Mouse (Mus musculus) bone marrow macrophage, adult 2 months (primary cell): ENCODE data around the gene Ifnar2. TPM values are rescaled to one million over a fixed set of nuclear protein-coding genes. Genes with fewer than 3 reads are reported as not detected.

Experiments
- H3K27ac ChIP-seq: 2 replicates; pipeline ENCODE4 v1.5.1; 2012; ENCODE audit warnings: low read depth, low read length; ENCODE audit not compliant: insufficient read depth
- H3K4me1 ChIP-seq: 2 replicates; pipeline ENCODE4 v1.6.1; 2012; ENCODE audit warnings: low read length; ENCODE audit not compliant: control insufficient read depth, insufficient read depth
- H3K4me3 ChIP-seq: 2 replicates; pipeline ENCODE4 v1.5.1; 2012; ENCODE audit warnings: mild to moderate bottlenecking, low read length, moderate library complexity; ENCODE audit not compliant: insufficient read depth
- CTCF ChIP-seq: IDR thresholded peaks from 2 replicates; pipeline ENCODE4 v1.5.1; 2012; ENCODE audit warnings: low read depth, mild to moderate bottlenecking, low read length, moderate library complexity
- POLR2A ChIP-seq: IDR thresholded peaks from 2 replicates; pipeline ENCODE4 v1.6.1; 2012; ENCODE audit warnings: mild to moderate bottlenecking, low read depth, low read length, borderline replicate concordance
- polyA plus RNA-seq: library from polyadenylated mRNA; stranded (reverse); fragments of >200 nt; gene quantifications from 2 replicates; pipeline ENCODE4 v1.2.4, GENCODE M21; 2012; ENCODE audit not compliant: missing spikeins, insufficient read depth, insufficient read length

Gene Ifnar2
- polyA plus RNA-seq, 1 experiment = 237 TPM

DNA sequence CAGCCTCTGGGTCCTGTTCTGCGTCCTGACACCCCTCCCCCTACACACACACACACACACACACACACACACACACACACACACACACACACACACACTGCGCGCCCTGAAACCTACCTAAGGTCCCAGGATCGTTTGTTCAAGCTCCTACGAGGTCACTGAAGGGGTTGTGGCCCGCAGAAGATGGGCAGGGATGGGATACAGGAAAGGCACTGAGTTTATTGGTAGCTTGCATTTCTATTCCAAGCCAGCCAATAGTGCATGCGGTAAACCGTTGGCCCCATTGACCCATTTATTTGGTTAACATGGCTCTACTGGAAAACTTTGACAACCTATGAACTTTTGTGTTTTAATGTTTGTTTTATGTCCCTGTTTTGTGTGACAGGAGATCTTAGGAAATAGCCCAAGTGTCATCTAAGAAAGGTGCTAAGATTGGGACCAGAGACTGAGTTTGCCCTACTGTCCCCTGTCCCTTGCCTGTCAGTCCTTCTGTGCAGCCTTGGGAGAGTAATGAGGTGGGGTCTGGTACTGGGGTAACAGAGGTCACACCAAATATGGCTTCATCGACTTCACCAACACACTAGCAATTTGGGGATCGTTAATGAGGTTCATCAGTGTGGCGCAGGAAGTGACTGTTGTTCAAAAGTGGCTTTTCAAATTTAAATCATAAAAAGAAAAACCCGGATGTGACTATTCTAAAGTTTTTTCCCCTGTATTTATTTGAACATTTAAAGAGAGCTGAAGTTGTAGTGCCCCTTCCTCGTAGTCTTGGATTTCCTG lies 1.1 kb downstream of the Ifnar2 start:
- peaks cover 7% of the 10 kb centered on the region for H3K4me1 ChIP-seq

DNA sequence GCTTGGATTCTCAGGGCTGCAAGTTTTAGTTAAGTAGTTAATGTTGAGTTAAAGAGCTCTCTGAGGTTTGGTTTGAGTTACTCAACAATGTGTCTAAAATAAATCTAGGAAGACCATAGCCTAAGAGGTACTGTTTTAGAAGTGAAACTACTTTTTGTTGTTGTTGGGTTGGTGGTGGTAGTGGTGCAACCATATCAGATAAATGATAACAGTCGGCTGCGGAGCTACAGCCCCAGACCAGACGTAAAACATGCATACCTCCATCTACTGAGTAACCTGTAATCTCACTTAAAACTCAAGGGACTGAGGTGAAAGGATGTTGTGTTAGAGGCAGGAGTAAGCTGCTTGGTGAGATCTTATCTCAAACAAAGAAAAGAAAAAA lies 1.7 kb downstream of the Ifnar2 start:
- TF ChIP-seq POLR2A (no peak), CTCF (no peak)
- Histone ChIP-seq H3K4me1 (peaks cover 9% of the 10 kb centered on the region), H3K4me3 (peak overlapping the region; percentile 98), H3K27ac (peak overlapping the region; percentile 98)

More for the DNA sequence above, 1.1 kb downstream of the Ifnar2 start:
- Histone ChIP-seq H3K27ac (peak overlapping the region; percentile 98), H3K4me3 (peak overlapping the region; percentile 98)
- no peak for TF ChIP-seq POLR2A
- TF ChIP-seq CTCF = no peak

DNA sequence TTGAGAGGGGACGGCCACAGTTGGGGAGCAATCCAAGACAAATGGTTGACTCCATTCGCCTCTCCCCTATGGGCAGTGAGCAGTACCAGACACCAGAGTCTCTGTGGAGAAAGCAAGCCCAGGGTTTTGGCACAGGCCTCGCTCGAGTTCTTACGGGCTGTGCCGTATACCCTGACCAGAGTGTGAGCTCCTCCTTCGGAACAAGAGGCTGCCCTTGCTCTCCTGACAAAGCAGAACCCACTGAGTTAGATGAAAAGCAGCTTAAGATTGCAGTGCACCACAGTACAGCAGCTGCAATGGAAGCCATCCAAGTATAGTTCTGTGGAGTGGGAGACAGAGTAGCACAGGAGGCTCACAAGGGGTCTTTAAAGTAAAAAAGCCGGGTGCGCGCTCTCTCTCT lies 4.1 kb downstream of the Ifnar2 start:
- no peak overlapping the region for H3K4me3 ChIP-seq
- H3K27ac ChIP-seq = no peak overlapping the region
- peaks cover 22% of the 10 kb centered on the region for H3K4me1 ChIP-seq
- no peak for TF ChIP-seq POLR2A
- TF ChIP-seq CTCF = no peak

DNA sequence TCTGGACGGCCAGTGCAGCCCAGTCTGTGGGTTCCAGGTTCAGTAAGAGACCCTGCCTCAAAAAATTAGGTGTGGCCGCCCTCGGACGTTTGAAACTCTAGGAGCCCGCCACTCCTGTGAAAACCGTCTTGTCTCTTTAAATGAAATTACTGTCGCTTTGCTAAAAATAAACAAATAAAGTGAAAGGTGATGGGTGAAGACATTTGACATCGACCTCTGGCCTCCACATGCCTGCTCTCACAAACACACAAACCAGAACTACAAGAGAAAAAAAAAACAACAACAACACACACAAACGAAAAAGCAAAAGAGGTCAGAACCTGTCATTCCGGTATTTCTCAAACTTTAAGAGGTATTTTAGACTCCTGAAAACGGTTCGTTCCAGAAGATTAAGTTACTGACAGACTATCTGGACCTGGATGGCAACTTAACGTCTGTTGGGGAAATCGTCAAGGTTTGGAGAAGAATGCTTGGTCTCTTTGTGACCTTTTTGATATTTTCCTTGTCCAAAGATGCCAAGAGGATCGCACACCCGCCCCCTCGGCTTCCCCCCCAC lies 5.9 kb downstream of the Ifnar2 start:
- no peak overlapping the region for H3K4me3 ChIP-seq
- no peak overlapping the region for H3K27ac ChIP-seq
- TF ChIP-seq CTCF = no peak
- no peak for TF ChIP-seq POLR2A

DNA sequence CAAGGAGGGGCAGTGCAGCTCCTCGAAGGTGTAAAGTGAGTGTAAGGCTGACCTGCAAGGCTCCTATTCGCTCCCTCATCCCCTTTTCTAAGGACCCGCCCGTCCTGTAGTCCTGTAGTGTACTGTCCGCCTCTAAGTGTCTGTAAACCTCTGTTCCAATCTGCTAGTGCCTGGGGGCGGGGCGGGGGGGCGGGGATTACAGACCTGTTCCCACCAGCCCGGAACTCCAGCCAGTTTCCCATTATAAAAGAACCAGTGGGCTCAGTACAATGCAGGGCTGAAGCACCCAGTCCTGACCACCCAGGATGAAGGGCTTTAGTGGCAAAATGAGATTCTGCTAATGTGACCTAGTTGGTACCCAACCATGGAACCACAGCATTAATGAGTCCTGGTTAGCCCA lies 6.4 kb downstream of the Ifnar2 start:
- no peak overlapping the region for H3K4me3 ChIP-seq
- TF ChIP-seq CTCF = no peak
- TF ChIP-seq POLR2A = no peak
- no peak overlapping the region for H3K27ac ChIP-seq
- peaks cover 35% of the 10 kb centered on the region for H3K4me1 ChIP-seq

More for the DNA sequence above, 5.9 kb downstream of the Ifnar2 start:
- peaks cover 35% of the 10 kb centered on the region for H3K4me1 ChIP-seq

DNA sequence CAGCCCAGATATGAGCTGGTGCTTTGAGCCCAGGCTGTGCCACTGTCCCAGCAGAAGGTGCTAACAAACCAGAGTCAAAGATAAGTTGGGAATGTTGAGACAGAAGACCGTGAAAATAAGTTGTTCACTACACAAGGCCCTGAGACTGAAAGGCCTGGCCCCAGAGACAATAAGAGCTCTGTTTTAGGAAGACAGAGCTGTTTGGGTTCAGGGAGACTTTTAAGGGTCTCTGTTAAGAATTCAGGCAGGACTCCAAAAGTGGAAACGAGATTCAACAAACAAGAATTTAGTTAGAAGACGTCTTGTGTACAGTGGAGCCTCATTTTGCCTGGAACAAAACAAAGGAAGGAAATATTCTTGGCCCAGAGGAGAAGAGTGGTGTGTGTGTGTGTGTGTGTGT lies 6.8 kb downstream of the Ifnar2 start:
- Histone ChIP-seq H3K27ac (no peak overlapping the region), H3K4me3 (no peak overlapping the region), H3K4me1 (peaks cover 35% of the 10 kb centered on the region)
- TF ChIP-seq CTCF (no peak), POLR2A (no peak)

DNA sequence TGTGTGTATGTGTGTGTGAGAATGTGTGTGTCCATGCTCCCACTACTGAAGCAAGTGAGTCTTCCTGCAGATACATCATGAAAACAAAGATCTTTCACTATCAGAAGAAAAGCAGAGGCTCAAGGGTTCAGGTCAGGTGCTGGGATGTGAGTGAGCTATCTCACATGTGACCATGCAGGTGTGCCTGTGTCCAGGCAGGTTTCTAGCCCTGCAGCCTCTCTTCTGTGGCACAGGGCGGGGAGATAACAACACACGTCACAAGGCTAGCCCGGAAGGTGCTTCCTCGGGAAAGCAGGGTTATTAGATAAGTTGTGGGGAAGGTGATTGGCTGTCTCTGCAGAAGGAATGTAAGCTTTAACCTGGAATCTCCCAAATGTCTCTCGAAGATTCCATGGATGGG lies 7.6 kb downstream of the Ifnar2 start:
- Histone ChIP-seq H3K27ac (no peak overlapping the region), H3K4me3 (no peak overlapping the region), H3K4me1 (peaks cover 38% of the 10 kb centered on the region)
- TF ChIP-seq CTCF (no peak), POLR2A (no peak)

DNA sequence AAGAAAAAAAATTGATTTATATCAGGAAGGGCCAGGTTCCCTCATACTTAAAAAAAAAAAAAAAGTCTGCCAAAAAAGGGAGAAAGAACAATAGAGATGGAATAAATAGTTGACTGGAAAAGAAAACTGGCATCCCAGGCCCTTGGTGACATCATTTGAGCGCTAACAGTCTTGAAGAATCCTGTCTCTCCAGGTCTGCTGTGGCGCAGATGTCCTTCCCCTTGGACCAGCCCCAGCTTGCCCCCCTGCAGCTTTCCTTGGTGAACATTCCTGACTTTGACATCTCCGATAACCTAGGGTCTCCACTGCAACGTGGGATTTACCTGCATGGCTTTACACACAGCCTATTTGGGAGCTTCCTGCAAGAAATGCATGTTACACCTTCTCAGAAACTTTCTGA lies 9.0 kb downstream of the Ifnar2 start:
- Histone ChIP-seq H3K27ac (peak overlapping the region; percentile 62), H3K4me1 (peaks cover 47% of the 10 kb centered on the region), H3K4me3 (no peak overlapping the region)
- TF ChIP-seq CTCF (no peak), POLR2A (no peak)

DNA sequence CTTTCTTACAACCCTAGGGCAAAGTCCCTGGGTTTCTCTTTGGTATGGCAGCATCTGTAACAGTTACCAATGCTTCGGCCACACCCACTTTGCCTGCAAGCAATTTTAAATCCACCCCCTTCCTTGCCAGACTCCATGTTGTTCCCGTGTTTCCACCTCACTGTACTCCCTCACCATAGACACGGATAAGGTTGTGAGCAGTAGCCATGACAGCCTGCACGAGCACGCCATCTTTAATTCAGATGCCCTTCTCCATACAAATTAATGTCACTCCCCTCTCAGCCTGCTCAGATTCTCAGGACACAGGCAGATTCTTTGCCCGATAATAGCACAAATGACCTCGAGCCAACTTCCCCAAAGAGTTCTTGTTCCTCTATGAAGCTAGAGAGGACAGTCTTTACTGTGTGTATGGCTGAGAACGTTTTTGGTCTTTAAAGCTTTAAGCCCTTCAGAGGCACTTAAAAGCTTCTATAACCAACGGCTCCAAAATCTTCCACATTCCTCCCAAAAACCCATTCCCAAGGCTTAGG lies 9.7 kb downstream of the Ifnar2 start:
- Histone ChIP-seq H3K4me3 (peak overlapping the region; percentile 26), H3K27ac (peak overlapping the region; percentile 62), H3K4me1 (peaks cover 53% of the 10 kb centered on the region)
- TF ChIP-seq CTCF (no peak), POLR2A (no peak)

DNA sequence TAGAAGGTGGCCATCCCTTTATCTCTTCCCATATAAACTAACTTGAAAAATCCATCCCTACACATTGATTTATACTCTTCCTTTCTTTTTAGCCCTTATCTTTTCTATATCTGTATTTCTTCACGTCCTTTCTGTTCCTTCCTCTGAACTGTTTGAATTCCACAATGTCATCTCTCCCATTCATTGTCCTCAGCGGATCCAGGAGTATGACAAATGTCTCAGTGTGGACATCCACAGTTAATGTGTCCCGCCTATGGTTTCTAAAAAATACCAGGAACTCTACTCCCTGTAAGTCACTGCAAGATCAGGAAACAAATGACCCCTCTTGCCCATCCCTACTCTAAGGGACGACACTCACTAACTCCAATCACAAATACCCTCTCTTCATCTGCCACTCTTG lies 11.6 kb downstream of the Ifnar2 start:
- TF ChIP-seq POLR2A (no peak), CTCF (no peak)
- Histone ChIP-seq H3K27ac (no peak overlapping the region), H3K4me3 (no peak overlapping the region), H3K4me1 (peaks cover 52% of the 10 kb centered on the region)

DNA sequence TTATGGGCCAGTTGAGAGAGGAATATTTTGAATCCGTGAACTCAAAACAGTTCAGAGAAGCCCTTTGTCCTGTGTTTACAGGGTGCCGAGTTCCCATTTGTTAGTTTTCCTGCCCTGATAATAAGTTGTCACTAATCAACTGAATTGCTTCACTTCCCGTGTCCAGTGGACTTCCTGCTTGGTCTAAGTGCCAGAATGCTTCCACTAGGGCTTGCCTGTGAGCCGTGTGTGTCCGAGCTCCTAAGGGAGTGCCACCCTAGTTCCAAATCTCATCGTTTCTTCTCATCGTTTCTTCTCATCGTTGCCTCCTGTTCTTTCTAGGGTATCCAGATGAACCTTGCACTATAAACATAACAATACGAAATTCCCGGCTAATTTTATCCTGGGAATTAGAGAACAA lies 13.0 kb downstream of the Ifnar2 start:
- Histone ChIP-seq H3K27ac (peak overlapping the region; percentile 68), H3K4me1 (peaks cover 45% of the 10 kb centered on the region), H3K4me3 (no peak overlapping the region)
- no peak for TF ChIP-seq POLR2A
